Mouse (Mus musculus): ENCODE data around the gene Glp2r.

Gene Glp2r

GRCm38 (mm10) chr11:67657685-67658382, 113.1 kb downstream of the Glp2r start:
- peak; percentile 71 for DNase-seq

DNA sequence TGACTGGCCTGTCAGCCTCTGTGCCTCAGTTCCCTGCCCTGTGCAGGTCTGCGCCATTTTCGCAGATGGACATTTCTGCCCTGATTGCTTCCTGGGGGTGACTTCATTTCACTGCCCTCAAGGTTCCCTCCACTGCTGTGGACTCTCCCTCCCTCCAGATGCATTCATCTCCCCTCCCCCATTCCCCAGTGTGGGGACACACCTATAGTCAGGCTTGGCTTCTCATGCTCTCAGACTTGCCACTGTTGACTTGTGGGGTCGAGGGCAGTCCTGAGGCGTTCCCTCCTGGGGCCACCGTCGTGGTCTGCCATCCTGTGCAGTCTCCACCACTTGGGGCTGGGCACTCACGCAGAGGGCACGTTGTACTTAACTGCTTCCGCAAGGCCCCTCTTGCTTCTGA, 114.1 kb downstream of the Glp2r start:
- DNase-seq = no peak

DNA sequence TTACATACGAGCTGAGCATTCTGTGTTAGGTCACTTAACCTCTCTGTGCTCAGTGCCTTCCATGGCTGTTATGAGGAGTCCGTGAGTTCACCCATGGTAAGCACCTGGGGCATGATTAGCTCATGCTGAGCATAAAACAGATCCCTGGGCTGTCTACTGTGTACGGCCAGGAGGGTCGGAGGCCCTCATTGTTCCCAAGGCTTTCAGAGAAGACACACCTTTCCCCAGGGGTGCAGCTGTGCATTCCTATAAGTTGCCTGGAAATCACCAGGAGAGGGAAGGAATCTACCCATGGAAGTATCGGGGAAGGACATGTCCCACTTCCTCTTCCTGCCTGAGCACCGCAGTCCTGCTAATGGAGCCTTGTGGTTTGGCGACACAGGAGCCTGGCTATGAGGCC, 114.6 kb downstream of the Glp2r start:
- no peak for DNase-seq

DNA sequence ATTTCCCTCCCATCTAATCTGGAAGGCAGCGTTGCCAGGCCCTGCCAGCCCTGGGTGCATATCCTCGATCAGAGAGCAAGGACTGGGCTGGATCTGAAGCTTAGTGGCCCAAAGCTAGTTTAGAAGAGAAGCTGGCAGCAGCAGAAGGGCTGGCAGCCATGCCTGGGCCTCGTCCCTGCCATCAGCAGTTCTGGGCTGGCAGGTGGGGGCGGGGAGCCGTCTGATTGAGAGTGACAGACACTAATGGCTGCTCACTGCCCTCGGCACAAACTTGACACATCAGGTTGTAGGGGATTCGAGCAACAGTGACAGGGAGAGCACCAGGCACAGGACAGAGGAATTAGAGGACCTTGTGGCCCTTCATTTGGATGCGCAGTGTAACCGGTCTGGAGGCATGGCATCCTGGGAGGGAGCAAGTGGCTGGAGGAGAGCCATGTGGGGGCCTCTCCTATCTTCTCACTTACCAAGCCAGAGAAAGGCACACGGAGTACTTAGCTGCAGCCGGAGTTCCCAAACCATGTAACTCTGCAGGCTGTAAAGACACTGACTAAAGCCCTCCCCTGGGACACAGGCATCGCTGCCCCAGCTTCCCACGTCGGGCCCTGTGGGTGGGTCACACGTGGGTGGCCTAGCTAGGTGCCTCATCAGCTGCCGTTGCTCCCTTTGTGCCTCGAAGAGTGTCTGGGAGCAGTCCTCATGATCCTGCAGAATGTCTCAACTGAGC, 115.6 kb downstream of the Glp2r start:
- no peak for DNase-seq

DNA sequence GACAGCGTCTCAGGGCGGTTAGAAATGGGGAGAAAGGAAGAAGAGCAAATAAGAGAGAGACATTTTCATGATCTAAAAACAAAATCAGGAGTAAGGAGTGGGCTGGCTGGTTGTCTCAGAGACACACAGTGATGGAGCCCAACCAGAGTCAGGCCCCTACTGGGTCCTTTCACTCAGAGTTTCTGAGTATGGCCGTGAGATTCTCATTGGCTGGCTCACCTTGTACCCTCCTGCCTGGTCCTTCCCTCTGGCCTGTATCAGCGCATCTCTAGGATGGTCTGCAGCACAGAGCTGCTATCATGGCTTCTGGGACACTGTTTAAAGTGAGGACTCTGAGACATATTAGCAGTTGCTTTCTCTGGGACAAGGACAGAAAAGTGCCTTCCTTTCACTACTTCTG, 116.4 kb downstream of the Glp2r start:
- DNase-seq = no peak

- no peak for DNase-seq
Measured at GRCm38 (mm10) chr11:67653521-67654090, 117.3 kb downstream of the Glp2r start.

DNA sequence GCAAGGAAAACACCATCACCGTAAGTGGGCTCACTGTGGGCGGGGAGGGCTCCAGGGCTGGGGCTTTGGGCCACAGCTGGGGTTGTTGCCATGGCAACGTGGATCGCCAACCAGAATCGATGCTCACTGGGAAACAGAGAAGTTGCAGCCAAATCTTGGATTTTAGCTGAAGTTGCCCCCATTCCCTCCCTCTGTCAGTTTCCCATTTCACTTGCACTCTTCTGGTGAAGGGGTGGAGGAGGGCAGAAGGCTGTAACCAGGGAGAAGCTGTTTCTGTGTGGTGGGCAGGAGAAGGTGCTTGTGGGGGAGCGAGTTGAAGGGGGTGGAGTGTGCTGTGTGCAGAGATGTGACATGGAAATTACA, 118.1 kb downstream of the Glp2r start:
- DNase-seq = peak; percentile 43

DNA sequence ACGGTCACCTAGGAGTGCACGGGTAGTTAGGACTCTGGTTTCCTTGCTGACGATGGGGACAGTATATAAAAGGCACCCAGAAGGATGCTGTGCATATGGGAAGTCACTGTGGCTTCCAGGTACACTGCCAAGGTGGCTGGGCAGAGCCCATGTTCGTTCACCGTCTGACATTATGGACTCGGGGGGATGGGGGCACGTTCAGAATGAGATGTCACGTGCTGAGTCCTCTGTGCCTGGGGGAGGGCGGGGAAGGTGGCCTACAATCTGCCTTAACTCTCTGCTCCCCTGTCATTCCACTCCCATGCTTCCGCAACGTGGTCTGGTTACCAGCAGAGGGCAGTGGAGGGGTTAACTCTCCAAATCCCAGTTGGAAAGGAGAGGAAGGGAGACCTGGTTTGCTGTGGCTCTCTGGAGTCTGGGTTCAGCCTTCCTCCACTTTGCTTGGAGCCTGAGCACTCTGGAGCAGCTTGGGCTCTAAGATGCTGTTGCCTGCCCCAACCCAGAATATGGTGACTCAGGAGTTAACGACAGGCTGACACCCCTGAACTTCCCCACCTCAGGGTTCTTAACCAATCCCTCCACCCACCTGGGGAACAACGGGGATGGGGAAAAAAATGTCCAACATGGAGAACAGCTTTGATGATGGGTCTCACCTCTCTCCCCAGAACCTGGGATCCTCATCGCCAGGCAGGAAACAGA, 118.6 kb downstream of the Glp2r start:
- DNase-seq = peak; percentile 78

GRCm38 (mm10) chr11:67651731-67652130, 119.2 kb downstream of the Glp2r start:
- no peak for DNase-seq

GRCm38 (mm10) chr11:67649971-67650707, 120.8 kb downstream of the Glp2r start:
- DNase-seq = no peak

- DNase-seq = no peak
Measured at GRCm38 (mm10) chr11:67648651-67649407, 122.1 kb downstream of the Glp2r start.

DNA sequence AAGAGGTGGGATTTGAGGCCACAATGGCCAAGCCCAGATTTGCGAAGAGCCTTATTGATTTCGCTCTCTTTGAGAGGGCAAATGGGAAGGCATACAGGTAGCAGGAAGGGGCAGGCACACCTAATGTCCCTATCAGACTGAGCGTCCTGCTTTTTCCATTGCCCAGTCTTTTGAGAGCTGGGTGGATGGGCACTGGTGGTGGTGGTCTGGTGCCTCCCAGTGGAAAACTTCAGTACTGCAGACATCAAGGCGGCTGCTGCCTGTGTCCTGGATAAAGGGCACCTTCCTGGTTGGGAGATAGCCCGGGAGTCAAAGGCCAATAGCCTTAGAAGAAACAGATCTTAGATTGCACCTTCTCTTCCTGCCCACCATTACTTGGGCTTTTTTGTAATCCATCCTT, 123.2 kb downstream of the Glp2r start:
- peak; percentile 74 for DNase-seq

DNA sequence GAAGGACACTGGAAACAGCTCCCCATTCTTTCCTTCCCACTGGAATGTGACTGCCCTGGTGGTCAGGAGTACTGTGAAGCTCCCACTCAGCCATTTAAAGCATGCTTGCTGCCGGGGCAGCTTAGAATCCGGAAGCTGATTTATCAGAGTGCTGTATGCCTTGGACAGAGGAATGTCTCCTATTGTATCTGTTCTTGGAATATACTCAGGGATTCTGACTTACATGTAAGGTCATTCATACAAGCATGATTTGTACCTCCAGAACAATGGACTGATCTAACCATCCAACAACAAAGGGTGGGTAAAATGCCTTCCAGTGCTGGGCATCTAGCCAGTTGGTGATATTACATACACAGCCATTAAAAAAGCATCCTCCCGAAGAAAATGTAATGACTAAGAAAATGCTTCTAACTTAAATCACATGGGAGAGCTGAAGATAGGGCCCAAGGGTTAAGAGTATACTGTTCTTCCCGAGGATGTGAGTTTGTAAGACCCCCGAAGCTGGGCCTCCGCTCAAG, 126.3 kb downstream of the Glp2r start:
- no peak for DNase-seq

DNA sequence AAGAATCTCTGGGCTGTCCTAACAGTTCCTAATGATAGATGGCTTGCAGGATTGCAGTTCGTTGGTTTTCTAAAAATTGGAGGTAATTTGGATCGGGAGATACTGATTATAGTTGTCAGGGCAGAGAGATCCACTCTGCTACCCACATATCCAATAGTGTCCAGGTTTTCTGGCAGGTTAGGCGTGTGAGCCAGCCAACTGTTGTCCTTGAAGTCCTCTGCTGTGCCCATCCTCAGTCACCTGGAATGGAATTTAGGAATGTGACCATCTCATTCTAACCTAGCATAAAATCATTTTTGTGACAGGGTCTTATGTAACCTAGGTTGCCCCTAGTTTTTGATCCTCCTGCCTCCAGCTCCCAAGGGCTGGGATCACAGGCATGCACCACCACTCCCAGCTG, 127.5 kb downstream of the Glp2r start:
- no peak for DNase-seq

DNA sequence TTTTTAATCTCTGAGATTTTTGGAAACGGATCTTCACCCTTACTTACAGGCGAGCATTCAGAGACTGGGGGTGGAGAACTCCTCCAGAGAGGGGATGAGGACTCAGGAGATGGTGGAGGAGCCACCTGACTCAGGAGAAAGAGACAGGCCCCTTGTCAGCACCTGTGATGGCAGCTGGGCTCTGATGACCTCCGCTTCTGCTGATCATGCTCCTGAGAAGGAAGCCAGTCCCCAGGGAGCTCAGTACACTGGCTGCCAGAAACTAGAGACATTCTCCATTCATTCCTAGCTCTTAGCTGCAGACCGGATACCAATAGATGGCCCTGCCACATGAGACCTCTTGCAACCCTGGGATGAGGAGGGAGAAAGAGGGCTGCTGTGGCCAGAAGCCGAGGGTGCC, 128.1 kb downstream of the Glp2r start:
- no peak for DNase-seq

- DNase-seq = no peak
Measured at GRCm38 (mm10) chr11:67642421-67642820, 128.5 kb downstream of the Glp2r start.

DNA sequence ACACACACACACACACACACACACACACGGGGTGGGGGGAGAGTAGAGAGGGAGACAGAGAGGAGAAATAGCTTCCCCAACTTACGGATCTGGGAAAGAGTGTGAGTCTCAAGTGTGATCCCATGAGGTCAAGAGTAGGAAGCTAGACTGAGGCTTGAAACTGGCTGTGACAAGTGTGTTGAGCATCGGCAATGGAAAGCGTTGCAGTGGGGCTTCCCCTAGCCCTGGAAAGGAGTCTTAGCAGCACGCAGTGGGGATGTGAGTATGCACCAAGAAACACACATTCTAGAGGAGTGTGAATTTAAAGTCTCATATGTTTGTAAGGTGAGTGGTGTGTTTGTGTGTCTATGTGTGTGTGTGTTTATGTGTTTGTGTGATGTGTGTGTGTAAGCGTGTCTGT, 130.7 kb downstream of the Glp2r start:
- no peak for DNase-seq

DNA sequence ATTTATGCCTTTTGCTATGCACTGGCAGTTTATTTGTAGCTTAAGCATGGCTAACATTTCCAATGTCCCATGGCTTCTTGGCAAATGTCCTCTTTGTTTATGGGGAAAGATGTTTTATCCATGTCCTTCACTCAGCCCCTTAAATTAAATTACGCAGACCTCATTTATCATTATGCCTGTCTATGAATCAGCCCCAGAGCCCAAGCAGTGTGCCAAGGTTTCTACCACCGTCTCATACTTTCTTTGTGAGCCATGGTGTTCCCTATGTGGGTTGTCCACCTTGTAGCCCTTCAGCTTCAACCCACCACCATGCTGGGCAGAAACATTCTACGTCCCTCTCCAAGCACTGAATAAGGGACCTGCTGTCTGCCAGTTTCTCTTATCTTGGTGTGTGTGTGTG, 132.6 kb downstream of the Glp2r start:
- DNase-seq = no peak

DNA sequence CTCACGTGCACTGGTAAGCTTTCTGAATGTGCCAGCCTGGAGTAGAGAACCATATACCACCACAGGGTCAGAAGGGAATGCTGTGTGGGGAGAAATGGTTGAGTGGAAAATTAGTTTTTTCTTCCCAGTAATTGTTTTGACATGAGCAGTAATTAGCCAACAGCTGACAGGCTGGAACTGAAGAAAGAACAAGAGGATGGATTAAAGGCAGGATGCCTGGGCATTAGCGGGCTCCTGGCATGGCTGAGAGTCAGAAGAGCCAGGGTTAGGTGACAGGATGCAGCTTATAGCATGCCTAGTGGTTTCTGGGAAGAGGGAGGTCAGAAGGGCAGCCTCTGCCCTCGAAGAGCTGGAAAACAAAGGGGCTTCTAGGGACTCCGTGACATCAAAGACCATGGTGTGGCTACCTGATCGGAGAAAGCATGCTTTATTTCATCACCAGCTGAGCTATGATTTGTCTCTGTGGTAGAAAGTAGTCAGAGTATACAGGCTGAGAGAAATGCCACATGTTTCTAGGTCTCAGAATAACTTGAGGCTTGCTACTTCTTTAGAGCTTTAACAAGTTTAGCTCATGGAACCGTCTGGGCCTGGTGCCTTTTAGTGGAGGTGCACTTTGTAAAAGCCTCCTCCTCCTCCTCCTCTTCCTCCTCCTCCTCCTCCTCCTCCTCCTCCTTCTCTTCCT, 133.9 kb downstream of the Glp2r start:
- no peak for DNase-seq

DNA sequence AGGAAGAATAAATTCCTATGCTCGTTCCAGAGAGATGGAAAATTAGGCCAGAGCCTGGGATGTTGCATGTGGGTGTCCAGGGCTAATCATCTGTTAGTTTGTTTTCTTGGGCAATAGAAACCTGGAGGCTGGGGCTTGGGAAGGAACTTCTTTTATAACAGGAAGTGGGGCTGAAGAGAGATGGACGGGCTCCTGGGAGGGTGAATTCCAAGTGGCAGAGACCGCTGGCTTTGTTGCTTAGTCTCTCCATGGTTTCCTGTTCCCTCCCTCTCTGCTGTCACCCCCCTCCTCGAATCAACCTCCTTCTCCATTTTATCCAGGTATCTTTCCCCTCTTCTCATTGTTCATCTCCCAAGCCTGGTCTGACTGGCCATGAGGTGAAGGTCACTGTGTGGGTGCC, 134.8 kb downstream of the Glp2r start:
- DNase-seq = no peak

DNA sequence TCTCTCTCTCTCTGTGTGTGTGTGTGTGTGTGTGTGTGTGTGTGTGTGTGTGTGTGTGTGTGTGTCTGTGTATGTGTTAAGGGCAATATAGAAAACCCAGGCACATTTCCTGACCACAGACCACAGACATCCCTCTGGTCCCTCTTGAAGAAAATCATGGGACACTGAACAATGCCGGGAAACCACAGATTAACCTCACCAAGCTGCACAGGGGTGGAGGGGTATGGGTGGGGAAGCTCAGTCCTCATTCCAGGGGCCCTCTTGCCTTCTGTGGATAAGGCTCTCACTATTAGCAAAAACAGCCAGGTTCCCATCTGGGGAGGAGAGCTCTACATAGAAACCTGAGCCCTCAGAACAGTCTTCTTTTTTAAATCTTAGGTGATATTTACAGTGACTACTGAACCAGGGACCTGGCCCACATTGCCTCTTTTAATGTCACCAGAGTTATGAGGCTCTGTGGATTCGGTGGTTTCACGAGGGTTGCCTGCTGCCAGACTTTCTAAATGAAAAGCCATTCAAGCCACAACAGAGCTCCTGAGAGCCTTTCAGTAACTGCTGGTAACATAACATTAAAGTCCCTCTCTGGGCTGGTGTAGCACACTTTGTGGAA, 137.2 kb downstream of the Glp2r start:
- no peak for DNase-seq
